Mouse (Mus musculus) kidney, adult 2 months (tissue): ENCODE data around the gene Tmem150b.

Experiments
- CTCF ChIP-seq: fragments of 200-500 bp; conservative IDR thresholded peaks from 2 replicates; pipeline ENCODE4 v1.5.1; 2011; ENCODE audit warnings: low read depth, mild to moderate bottlenecking, control low read depth, low read length, moderate library complexity, mixed read lengths; ENCODE audit not compliant: insufficient read depth, insufficient read length
- POLR2A ChIP-seq: fragments of 200-500 bp; IDR thresholded peaks from one replicate; pipeline ENCODE4 v1.6.1; 2011; ENCODE audit warnings: low read depth, low read length, control low read depth

DNA sequence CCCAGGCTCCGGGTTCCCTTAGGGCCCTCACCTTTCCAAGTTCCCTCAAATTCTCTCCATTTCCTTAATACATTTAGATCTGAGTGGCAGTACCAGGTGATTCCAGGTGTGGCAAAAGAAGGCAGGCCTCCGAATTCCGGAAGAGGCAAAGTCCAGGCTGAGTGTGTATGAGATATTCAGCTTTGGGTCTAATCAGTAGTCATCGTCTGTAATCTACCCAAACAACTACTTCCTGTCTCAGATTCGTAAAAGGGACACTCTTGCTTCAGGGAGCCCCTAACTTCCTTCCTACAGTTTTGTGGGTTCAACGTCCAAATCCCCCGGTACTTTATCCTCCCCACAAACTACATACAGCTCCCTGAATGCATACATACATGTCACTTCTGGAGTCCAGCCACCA lies at the start of gene Tmem150b:
- TF ChIP-seq POLR2A = no peak
- TF ChIP-seq CTCF = no peak
